18 mouse cellular contexts compared by ENCODE assay signal in the genomic region with DNA sequence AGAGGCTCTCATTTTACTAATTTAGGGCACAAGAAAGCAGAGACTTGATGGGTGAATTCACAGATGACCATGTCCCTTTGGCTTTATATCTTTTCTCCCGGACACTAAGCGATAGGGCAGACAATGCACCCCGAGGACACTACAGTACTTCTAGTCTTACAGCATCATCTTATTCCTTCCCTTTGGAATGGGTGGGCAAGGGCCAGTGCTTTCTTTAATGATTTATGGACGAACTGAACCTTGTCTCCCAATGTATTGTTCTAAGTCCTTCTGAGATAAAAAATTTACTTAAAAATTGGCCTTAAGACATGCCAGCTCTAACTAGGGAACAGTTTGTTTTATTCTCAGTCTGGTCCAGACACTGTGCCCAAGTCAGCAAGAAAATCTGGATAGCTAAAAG.
"Had no signal": no experiment of that assay in that cellular context is flagged by ENCODE, and none has a peak within 500 bp of the region (broad histone marks: within the 10 kb centered on the region; RNA-seq: fewer than 3 reads in every experiment).

No protein-coding gene starts in this region.

- H3K27ac ChIP-seq: midbrain, embryonic 10.5 days; midbrain, embryonic 12.5 days; neural tube, embryonic 13.5 days; neural tube, embryonic 15.5 days had no signal

- H3K9me3 ChIP-seq: midbrain, embryonic 10.5 days; midbrain, embryonic 12.5 days; neural tube, embryonic 13.5 days; neural tube, embryonic 15.5 days had no signal

- ATAC-seq: midbrain, embryonic 16.5 days had no signal

- H3K4me3 ChIP-seq: midbrain, embryonic 10.5 days; midbrain, embryonic 12.5 days; myocyte; neural tube, embryonic 13.5 days; neural tube, embryonic 15.5 days had no signal

- H3K27me3 ChIP-seq: midbrain, embryonic 12.5 days; neural tube, embryonic 13.5 days had no signal

- H3K9ac ChIP-seq: lung, embryonic 14.5 days; midbrain, embryonic 12.5 days; neural tube, embryonic 13.5 days; neural tube, embryonic 15.5 days had no signal

- H3K4me2 ChIP-seq: lung, embryonic 14.5 days; midbrain, embryonic 12.5 days; neural tube, embryonic 13.5 days; neural tube, embryonic 15.5 days had no signal

- H3K36me3 ChIP-seq: midbrain, embryonic 10.5 days; midbrain, embryonic 12.5 days; neural tube, embryonic 13.5 days; neural tube, embryonic 15.5 days had no signal

- DNase-seq: lung, embryonic 14.5 days; lung, postnatal 10 days; lung, postnatal 4 days; midbrain, embryonic 14.5 days; retina, postnatal 1 day; right cerebral cortex, adult 18-20 months; right cerebral cortex, postnatal 25 days; right cerebral cortex, postnatal 4 days; spleen, adult 18-20 months; thymus, adult 18-20 months; thymus, postnatal 14 days; thymus, postnatal 36 days had no signal
